Mouse (Mus musculus) 3T3-L1 (cell line): ENCODE data around the gene Ibtk.
A peak's percentile ranks its signal among the peaks of the same experiment; 100 is the strongest.

Experiments
- DNase-seq: peaks from one replicate; pipeline ENCODE4 v3.0.0-alpha.2; 2015; ENCODE audit warnings: low read depth, low spot score

Ibtk gene

DNA sequence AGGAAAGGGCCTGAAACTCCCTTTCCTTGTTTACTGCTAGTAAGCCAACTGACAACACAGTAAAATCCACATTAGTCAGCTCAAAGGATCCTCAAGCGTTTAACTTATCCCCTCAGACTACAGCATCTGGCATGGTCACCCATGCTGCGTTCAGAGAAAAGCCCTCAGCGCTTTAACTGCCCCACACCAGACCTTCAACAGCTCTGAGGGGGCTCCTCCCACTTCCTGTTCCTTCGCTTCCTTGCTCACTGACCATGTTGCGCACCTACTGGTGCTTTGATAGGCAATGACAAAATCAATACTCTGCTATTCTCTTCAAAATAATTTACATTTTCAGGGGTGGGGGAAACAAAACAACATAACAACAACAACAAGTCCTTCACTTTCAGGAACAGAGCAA, 47.2 kb downstream of the Ibtk start:
- DNase-seq = no peak

DNA sequence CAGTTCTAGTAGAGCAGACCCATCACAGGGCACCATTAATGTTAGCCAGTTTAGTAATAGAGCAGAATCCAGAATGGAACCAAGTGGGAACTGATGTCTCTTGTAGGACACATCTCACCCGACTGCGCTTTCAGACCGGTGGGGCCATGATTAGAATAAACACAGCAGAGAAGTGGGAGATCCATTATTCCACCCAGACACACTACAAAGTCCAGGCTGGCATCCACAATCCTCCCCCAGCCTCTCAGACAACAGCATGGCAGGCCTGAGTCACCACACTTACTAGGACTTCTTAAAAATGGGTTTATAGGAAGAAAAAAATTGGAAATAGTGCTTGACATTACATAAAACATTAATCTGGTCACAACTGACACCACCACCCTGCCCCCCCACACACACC, 53.5 kb downstream of the Ibtk start:
- DNase-seq = no peak

DNA sequence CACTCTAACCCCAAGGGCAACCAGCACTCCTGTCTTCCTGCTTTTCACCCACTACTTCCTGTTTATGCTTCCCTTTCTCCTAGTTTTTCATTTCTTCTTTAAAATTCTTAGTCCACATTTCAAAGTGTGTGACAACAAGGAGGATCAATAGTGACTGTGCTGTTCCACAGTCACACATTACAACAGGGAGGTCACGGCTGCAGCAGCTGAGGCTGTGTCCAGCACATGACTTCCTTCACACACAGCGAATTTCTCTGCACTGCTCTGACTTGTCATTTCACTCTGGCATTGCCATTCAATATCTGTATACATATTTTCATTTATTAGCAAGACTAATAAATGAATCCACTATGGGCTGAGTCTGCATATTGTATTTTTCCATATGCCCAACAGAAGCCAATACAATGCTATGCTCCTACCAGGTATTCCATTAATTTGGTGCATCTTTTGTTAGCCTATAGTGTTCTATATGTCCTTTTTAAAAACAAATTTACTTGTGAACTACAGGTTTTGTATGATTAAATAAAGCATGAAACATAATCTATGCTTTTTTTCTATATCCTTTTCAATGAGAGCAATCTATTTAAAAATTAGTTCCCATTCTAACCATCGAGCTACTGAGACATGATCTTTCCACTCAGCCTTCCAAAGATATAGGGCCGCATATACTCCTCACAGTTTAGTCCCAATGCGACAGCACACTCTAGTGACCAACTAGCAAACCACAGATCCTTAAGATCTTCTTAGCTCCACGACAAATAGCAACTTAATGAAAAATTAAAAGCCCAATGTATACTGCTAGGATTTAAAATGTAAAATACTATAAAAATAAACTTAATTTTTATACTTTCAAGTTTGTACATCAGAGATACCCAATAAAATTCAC, 55.7 kb downstream of the Ibtk start:
- peak; percentile 45 for DNase-seq

DNA sequence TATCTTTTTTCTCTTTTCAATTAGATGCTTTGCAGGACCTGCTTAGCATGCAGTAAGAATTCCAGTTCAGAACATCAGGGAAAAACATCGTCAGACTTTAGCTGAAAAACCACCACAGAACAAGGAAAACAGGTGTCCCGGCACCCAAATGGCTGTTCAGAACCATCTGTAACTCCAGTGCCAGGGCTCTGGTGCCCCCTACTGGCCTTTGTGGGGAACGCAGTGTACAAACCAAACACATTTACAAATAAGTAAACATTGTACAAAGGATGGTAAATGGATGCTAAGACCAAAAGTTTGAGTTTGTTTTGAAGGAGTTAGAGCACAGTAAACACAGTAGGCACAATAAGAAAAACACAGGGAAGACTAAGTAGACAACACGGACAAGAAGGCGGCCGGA, 64.1 kb downstream of the Ibtk start:
- peak; percentile 8 for DNase-seq

DNA sequence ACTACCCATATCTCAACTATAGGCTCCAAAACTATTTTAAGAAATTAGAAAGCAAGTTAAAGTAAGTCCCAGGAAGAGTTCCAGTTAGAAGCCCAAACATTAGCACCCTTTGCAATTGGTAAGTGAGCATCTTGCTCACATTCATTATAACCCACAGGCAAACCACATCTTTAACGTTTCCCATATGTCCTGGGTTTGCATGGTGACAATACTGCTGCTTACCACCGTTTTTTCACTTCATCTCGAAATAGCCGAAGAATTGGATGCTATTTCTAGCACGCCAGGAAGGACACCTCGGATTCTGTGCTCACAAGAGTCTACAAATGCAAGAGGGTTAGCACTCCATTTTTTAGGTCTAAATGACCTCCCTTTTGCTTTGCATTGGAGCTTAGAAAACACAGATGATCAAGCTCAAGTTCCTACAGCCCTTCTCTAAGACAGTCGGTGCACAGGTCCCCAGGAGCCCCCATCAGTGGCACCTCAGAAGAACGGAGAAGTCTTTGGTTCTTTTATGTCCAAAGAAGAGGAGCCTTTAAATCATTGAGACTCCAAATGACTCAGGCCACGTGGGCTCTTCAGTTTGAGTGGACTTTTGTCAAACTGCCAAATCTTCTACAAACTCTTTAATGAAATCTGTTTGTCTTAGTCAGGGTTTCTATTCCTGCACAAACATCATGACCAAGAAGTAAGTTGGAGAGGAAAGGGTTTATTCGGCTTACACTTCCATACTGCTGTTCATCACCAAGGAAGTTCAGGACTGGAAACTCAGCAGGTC, 73.8 kb downstream of the Ibtk start:
- DNase-seq = peak; percentile 46

DNA sequence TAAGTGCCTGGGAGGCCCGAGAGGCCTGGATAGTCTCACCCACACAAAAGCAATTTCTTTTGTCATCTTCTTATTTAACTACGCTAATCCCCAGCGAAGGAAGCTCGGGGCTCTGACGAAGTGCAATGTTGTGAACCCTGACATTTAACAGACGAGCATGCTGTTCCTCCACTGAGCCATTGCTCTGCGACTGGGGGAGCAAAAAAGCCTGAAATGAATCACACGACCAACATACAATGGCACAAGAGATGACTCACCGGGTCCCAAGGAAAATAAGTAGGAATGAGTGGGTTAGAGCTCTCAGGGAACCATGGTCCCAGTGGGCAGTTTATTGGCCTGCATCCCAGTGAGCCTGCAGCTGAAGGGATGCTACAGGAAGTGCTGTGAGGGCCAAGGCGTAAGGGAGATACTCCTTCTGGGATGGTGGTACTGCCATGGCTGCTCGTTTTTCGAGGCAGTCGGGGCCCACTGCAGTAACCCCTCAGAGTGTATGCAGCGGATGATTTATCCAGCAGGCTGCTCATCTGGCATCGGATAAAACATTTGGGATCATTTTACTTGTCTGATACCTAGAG, 75.1 kb downstream of the Ibtk start:
- DNase-seq = peak; percentile 92

DNA sequence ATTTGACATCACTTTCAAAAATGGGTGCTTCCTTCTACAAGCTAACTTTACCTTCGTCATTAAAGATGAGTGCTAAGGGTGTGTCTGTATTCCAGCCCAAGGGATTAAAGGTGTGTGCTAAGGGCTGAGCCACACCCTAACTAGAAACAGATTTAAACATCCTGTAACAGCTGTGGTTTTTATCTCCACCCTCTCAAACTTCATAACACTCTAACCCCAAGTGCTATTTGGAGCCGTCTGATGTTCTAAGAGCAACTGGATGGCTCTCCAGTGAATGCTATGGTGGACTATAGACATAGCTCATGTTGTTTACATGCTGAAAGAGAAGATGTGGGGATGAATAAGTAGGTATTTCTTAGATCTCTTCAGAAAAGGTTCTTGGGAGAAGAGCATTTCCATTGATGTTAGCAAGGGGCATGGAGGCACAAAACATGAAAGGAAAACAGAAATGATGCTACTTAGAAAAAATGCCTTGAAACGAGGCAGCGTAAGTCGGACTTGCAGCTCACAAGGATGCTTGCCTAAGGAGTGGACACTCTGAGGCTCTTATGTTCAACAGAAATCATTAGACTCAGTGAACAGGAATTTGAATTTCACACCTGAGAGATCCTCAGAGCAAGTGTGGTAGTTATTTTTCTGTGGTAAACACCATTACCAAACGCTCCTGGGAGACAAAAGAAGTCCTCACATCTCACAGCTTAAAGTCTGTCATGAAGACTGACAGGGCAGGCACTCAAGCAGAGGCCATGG, 77.4 kb downstream of the Ibtk start:
- DNase-seq = no peak

DNA sequence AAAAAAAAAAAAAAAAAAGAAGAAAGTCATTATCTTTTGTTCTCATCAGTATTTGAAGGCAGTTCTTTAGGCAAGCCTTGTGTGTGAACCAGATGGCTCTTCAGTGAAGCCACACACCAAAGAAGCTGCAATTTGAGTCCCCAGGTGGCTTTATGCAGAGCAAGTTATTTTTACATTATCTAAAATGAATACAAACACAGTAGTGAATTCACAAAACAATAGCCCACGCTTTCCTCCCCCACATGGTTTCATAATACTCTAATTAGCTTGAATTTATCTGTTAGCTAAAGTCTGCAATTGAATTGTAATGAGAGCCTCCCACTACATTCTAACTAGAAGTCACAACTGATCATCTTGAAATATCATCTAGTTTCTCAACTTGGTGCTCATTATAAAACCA, 84.8 kb downstream of the Ibtk start:
- no peak for DNase-seq

DNA sequence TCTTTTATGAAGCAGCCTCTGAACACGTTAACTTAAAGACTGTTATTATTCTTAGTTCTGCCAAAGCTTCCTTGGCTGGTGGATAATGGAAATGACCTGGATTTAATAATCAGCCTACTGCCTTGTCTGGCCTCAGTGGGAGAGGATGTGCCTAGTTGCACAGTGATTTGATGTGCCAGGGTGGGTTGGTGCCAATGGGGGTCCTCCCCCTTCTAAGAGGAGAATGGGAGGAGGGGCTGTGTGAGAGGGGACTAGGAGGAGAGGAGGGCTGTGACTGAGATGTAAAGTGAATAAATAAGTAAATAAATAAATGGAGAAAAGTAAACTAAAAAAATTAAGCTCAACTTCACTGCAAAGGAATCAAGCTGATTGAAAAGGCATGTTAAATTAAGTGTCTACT, 85.3 kb downstream of the Ibtk start:
- DNase-seq = no peak

DNA sequence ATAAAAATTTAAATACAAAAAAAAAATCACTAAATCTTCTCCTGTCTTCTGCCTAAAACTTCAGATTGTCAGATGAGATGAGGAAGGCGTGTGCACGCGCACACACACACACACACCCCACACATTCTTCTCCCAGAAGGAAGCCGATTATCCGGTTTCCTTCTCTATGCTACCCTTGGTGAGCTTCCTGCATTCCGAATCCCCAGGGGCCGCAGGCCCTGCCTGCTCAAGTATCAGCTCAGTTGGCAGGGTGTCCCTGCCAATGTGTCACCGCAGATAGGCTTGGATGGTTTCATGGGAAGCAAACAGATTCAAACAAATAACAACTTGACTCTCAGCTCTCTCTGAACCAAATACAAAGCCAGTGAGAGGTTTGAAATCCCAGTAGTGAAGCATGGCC, 86.0 kb downstream of the Ibtk start:
- DNase-seq = no peak

DNA sequence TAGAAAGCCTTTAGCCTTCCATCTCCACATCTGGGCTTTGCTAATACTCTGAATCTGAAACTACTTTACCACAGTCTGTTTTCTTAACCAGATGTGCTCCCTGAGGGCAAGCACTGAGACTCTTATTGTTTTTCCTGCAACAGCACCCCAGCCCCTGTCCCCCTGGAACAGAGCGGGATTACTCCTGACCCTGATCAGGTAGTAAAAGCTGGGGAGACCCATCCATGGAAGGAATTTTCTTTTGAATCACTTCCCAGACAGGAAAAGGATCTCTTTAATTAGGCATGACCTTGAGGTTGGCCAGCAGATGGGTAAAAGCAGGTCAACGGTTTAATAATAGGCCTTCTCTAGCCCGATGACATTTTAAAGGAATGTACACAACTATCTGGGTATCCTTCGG, 95.7 kb downstream of the Ibtk start:
- no peak for DNase-seq

DNA sequence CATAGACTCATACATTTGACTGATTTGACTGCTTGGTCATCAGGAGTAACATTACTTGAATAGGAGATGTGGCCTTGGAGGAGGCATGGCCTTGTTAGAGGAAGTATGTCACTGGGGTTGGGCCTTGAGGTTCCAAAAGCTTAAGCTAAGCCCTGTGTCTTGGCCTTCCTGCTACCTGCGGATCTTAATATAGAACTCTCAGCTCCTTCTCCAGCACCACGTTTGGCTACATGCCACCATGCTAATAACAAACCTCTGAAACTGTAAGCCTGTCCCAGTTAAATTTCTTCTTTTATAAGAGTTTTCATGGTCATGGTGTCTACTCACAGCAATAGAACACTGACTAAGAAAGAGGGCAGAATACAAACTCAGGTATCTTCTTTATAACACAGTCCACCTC, 110.9 kb downstream of the Ibtk start:
- no peak for DNase-seq
